Mouse (Mus musculus): ENCODE results near the gene Dapl1.

- TF ChIP-seq POLR2A (IDR thresholded peaks at IDR 0.05; ENCODE audit: low read depth, low read length) (no peak), CTCF (IDR thresholded peaks at IDR 0.05; ENCODE audit: extremely low read depth, insufficient read depth, insufficient read length, insufficient replicate concordance) (no peak)
These were observed 46.4 kb downstream of the Dapl1 start for GRCm38 (mm10) chr2:59530811-59531210.
